Mouse (Mus musculus) megakaryocyte-erythroid progenitor cell, adult 5 weeks (primary cell): ENCODE results near the gene Ppp6r1. TPM values are rescaled to one million over a fixed set of nuclear protein-coding genes. Genes with fewer than 3 reads are reported as not detected.

ENCODE experiments used
- polyA plus RNA-seq: library from polyadenylated mRNA; stranded (reverse); fragments of >175 nt; gene quantifications from 2 replicates; pipeline ENCODE4 v1.2.3, GENCODE M21; 2012

Gene Ppp6r1
- polyA plus RNA-seq = 283 and 305 TPM in 2 replicates

GRCm38 (mm10) chr7:4658912-4659551 is at the start of gene Ppp6r1:
Gene Ppp6r1 (minus strand): TSS chr7:4659019.

GRCm38 (mm10) chr7:4690387-4690786 is 31.6 kb upstream of the Ppp6r1 start, which contains the start of gene Brsk1:
Gene Brsk1 (plus strand): TSS chr7:4690604.

GRCm38 (mm10) chr7:4684632-4685417 is 26.0 kb upstream of the Ppp6r1 start, which contains the start of gene Hspbp1:
Gene Hspbp1 (minus strand): TSS chr7:4685068.

GRCm38 (mm10) chr7:4631031-4631430 is 27.8 kb downstream of the Ppp6r1 start, which contains the start of gene Tmem86b:
Gene Tmem86b (minus strand): TSS chr7:4631422.

GRCm38 (mm10) chr7:4603873-4604272 is 54.9 kb downstream of the Ppp6r1 start, which contains the start of gene Ptprh:
Gene Ptprh (minus strand): TSS chr7:4604041.

Other genes starting within 250 kb of the Ppp6r1 start
- 3.8 and 6.0 TPM in 2 replicates for gene Rdh13, start 213.4 kb downstream of the Ppp6r1 start, polyA plus RNA-seq
- 11.9 and 14.4 TPM in 2 replicates for gene Eps8l1, start 198.3 kb downstream of the Ppp6r1 start, polyA plus RNA-seq
- 216 and 316 TPM in 2 replicates for gene Ppp1r12c, start 157.3 kb downstream of the Ppp6r1 start, polyA plus RNA-seq
- 11.7 and 17.0 TPM in 2 replicates for gene Tnnt1, start 142.6 kb downstream of the Ppp6r1 start, polyA plus RNA-seq
- 4.9 and 6.1 TPM in 2 replicates for gene Tnni3, start 134.8 kb downstream of the Ppp6r1 start, polyA plus RNA-seq
- 12.8 and 13.5 TPM in 2 replicates for gene Dnaaf3, start 126.6 kb downstream of the Ppp6r1 start, polyA plus RNA-seq
- 0.51 and 0.83 TPM in 2 replicates for gene Syt5, start 111.5 kb downstream of the Ppp6r1 start, polyA plus RNA-seq
- 0.21 TPM in 1 of 2 replicates, not detected in the other for gene Ptprh, start 55.0 kb downstream of the Ppp6r1 start, polyA plus RNA-seq
- gene Tmem86b, start 27.6 kb downstream of the Ppp6r1 start, polyA plus RNA-seq = 8.7 and 11.0 TPM in 2 replicates
- 124 and 128 TPM in 2 replicates for gene Hspbp1, start 26.0 kb upstream of the Ppp6r1 start, polyA plus RNA-seq
- gene Brsk1, start 31.6 kb upstream of the Ppp6r1 start, polyA plus RNA-seq = 0.13 and 0.35 TPM in 2 replicates
- gene Tmem150b, start 66.2 kb upstream of the Ppp6r1 start, polyA plus RNA-seq = 2.6 and 3.2 TPM in 2 replicates
- 312 and 341 TPM in 2 replicates for gene Kmt5c, start 81.1 kb upstream of the Ppp6r1 start, polyA plus RNA-seq
- 64.2 and 92.5 TPM in 2 replicates for gene Cox6b2, start 94.1 kb upstream of the Ppp6r1 start, polyA plus RNA-seq
- gene Fam71e2, start 112.3 kb upstream of the Ppp6r1 start, polyA plus RNA-seq = not detected in 2 replicates
- 0.10 and 1.1 TPM in 2 replicates for gene Il11, start 123.8 kb upstream of the Ppp6r1 start, polyA plus RNA-seq
- not detected in 2 replicates for gene Tmem190, start 123.9 kb upstream of the Ppp6r1 start, polyA plus RNA-seq
- 57.5 and 58.8 TPM in 2 replicates for gene Tmem238, start 130.6 kb upstream of the Ppp6r1 start, polyA plus RNA-seq
- 10,504 and 11,093 TPM in 2 replicates for gene Rpl28, start 133.9 kb upstream of the Ppp6r1 start, polyA plus RNA-seq
- 251 TPM in 2 replicates for gene Ube2s, start 153.6 kb upstream of the Ppp6r1 start, polyA plus RNA-seq
- 0.24 and 0.79 TPM in 2 replicates for gene Shisa7, start 185.7 kb upstream of the Ppp6r1 start, polyA plus RNA-seq
- 7.7 and 11.8 TPM in 2 replicates for gene Isoc2b, start 211.2 kb upstream of the Ppp6r1 start, polyA plus RNA-seq
- gene Isoc2a, start 218.1 kb upstream of the Ppp6r1 start, polyA plus RNA-seq = 27.0 and 29.3 TPM in 2 replicates
- gene Gm36210, start 247.5 kb upstream of the Ppp6r1 start, polyA plus RNA-seq = 0.09 and 0.28 TPM in 2 replicates